Mouse (Mus musculus): ENCODE measurements around the gene Zfp365. TPM values are rescaled to one million over a fixed set of nuclear protein-coding genes. Genes with fewer than 3 reads are reported as not detected.

The Zfp365 gene
- polyA plus RNA-seq, 1 experiment from 2014 or later: 0.88 TPM

DNA sequence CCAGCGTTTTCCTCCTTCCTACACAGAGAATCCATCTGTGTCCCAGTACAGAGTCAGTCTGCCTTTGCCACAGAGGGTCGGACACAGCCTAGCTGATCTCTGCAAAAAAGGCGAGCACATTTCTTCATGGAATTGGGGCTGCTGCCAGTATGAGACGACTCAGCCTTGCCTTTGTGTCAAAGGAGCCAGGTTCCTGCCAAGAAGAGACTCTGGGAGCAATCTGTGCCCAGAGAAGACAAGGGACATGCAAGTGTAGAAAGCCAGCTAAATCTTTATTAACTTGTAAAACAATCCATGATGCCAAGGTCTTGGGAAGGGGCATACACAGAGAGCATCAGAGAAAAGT is 54.9 kb downstream of the Zfp365 start:
- DNase-seq (ENCODE audit: low spot score): no peak
- no peak overlapping the region for H3K27ac ChIP-seq

DNA sequence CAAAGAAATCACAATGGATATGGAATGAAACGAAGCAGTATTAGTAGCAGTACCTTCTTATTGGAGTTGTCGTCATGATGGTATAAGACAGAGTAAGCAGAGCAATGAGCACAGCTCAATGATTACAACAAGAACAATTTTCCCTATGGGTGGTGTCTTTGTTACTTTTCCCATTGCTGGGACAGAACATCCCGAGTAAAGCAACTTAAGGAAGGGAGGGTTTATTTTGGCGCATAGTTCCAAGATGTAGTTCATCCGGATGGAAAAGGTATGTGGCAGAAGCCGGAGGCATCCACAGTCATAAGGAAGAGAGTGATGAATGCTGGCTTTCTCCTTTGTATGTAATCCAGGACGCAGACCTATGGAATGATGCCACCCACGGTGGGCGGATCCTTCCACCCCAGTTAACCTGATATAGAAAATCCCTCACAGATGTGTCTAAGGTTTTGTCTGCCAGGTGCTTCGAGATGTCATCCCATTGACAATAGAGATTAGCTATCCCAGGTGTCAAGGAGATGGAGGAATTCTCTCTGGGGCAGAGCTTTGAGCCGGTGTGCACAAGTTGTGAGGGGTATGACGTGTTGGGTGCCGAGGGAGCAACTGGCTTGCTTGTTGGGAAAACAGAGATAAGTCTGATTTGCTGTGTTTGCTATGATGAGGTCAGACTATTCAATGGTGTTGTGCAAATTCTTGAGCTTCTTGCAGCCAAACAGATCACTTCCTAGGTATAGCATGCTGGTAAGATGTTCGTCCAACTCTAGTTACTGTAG is 55.5 kb downstream of the Zfp365 start:
- no peaks in the 10 kb centered on the region for H3K36me3 ChIP-seq
- 88% methylated on average over 14 of the region's 14 CpGs for WGBS
- peaks cover 4% of the 10 kb centered on the region; the same call in 1 of the 2 replicates for H3K4me1 ChIP-seq
- H3K27me3 ChIP-seq (ENCODE audit: insufficient read depth, poor library complexity, severe bottlenecking): no peaks in the 10 kb centered on the region
- no peak overlapping the region for H3K27ac ChIP-seq
- no peak overlapping the region for H3K4me3 ChIP-seq
- no peak for DNase-seq (ENCODE audit: low spot score)
- H3K9me3 ChIP-seq: no peaks in the 10 kb centered on the region

More for the DNA sequence above, 54.9 kb downstream of the Zfp365 start:
- H3K36me3 ChIP-seq: no peaks in the 10 kb centered on the region
- WGBS: 76% methylated on average over 4 of the region's 4 CpGs
- no peaks in the 10 kb centered on the region for H3K9me3 ChIP-seq
- H3K4me3 ChIP-seq: no peak overlapping the region
- peaks cover 4% of the 10 kb centered on the region; the same call in 1 of the 2 replicates for H3K4me1 ChIP-seq
- no peaks in the 10 kb centered on the region for H3K27me3 ChIP-seq (ENCODE audit: insufficient read depth, poor library complexity, severe bottlenecking)

DNA sequence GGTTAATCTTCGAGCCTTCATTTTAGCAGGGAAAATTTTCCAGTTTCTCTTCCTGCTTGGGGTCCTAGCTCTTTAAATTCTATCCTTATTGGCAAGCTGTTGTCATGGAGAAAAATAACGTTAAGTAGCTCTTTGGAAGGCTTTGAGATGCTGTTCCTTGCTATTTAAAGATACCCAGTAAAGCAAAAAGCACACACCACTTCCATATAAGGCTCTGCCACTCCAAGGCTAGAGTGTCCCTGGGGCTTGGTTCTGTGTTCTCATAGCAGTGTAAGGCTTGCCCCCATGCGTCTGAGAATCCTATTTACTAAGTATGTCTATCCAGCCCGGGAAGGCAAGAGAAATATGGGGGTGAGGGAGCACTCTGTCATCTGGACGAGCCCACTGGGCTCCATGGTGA is 56.7 kb downstream of the Zfp365 start:
- DNase-seq (ENCODE audit: low spot score): no peak
- WGBS: 56% methylated on average over 5 of the region's 5 CpGs

DNA sequence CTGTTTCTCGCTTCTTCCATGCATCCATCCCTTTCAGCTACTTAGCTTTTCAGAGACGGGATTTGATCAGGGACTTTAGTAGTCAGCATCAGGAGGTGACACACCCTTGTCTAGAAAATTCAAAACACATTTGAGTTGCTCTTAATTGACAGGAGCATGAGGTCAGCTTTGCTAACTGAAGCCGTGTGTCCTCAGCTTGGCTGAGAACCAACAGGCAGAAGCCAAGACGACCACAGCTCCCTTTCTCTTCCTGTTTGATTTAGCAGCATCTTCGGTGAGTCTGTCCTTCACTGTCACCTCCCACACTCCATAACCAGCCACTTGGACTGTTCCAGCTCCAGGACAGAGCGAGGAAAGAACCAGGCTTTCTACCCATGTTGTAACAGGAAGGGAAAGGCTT is 60.1 kb downstream of the Zfp365 start:
- H3K4me3 ChIP-seq: no peak overlapping the region
- no peak for DNase-seq (ENCODE audit: low spot score)
- H3K27ac ChIP-seq: no peak overlapping the region
- H3K9me3 ChIP-seq: no peaks in the 10 kb centered on the region
- H3K27me3 ChIP-seq (ENCODE audit: insufficient read depth, poor library complexity, severe bottlenecking): no peaks in the 10 kb centered on the region
- no peaks in the 10 kb centered on the region for H3K36me3 ChIP-seq
- 71% methylated on average over 6 of the region's 6 CpGs for WGBS
- H3K4me1 ChIP-seq: peaks cover 4% of the 10 kb centered on the region; the same call in 1 of the 2 replicates

More for the DNA sequence above, 56.7 kb downstream of the Zfp365 start:
- peak overlapping the region; percentile 62 for H3K27ac ChIP-seq
- H3K27me3 ChIP-seq (ENCODE audit: insufficient read depth, poor library complexity, severe bottlenecking): no peaks in the 10 kb centered on the region
- H3K4me1 ChIP-seq: peaks cover 4% of the 10 kb centered on the region; the same call in 1 of the 2 replicates
- H3K36me3 ChIP-seq: no peaks in the 10 kb centered on the region
- H3K9me3 ChIP-seq: no peaks in the 10 kb centered on the region
- no peak overlapping the region for H3K4me3 ChIP-seq

DNA sequence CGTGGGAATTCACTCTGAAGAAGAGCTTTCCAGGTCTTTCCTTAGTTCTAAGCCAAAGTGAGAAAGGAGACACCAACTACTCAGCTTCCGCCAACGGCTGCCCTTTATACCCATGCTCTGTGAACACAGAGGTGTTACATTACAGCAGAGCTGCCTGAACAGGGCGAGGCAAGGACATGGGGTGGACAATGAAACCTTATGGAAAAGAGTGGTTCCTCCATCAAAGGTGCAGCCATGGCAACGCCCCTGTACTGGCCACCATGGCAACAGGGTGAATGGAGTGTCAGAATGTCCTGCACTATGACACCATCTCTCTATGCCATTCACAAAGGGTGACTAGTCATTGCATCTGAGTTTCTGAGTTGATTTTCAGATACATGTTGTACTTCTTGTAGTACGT is 61.4 kb downstream of the Zfp365 start:
- DNase-seq (ENCODE audit: low spot score): no peak
- no peaks in the 10 kb centered on the region for H3K36me3 ChIP-seq
- H3K4me3 ChIP-seq: no peak overlapping the region
- no peaks in the 10 kb centered on the region for H3K9me3 ChIP-seq
- H3K27ac ChIP-seq: no peak overlapping the region
- H3K4me1 ChIP-seq: peaks cover 3% of the 10 kb centered on the region; the same call in 1 of the 2 replicates
- no peaks in the 10 kb centered on the region for H3K27me3 ChIP-seq (ENCODE audit: insufficient read depth, poor library complexity, severe bottlenecking)
- 78% methylated on average over 6 of the region's 6 CpGs for WGBS

DNA sequence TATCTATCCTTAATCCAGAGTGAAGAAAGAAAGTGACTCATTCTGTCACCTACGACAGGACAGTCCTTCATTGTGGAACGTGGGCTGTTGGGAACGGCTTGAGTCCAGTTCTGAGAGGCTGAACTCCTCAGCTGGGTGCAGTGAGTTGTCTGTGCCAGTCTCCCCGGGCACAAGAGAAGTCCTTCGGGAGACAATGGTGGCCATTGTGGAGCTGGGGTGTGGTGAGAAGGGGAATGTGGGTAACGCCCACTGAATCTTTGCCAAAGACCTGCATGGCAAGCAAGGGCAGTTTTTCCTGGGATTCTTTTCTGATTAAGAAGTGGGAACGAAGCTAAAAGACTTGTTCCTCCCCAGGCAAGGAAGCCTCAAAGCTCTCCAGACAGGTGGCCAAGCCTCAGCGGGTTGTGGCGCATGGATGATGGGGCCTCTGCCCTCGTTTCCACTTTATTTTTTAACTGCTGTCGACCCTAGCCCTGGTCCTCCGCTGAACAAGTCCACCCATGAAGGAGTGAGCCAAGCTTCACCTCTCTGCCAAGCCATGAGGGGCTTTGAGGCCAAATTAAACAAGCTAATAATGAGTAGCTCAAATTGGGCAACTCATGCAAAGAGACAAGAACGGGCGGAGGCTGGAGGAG is 66.3 kb downstream of the Zfp365 start:
- H3K36me3 ChIP-seq: no peaks in the 10 kb centered on the region
- DNase-seq (ENCODE audit: low spot score): no peak
- WGBS: 78% methylated on average over 14 of the region's 14 CpGs

DNA sequence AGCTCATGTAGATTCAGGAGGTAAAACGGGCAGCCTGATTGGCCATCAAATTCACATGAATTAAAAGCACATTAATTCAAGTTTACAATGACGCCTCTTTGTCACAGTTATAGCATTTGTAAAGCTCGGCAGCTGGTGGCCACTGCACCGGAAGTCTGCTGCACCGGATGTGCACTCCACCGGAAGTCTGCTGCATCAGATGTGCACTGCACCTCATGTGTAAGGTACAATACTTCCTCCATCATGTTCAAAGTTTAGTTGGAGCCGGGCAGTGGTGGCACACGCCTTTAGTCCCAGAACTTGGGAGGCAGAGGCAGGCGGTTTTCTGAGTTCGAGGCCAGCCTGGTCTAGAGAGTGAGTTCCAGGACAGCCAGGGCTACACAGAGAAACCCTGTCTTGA is 70.9 kb downstream of the Zfp365 start:
- 86% methylated on average over 10 of the region's 10 CpGs for WGBS
- DNase-seq (ENCODE audit: low spot score): no peak
- no peaks in the 10 kb centered on the region for H3K27me3 ChIP-seq (ENCODE audit: insufficient read depth, poor library complexity, severe bottlenecking)

More for the DNA sequence above, 66.3 kb downstream of the Zfp365 start:
- H3K27me3 ChIP-seq (ENCODE audit: insufficient read depth, poor library complexity, severe bottlenecking): no peaks in the 10 kb centered on the region
- no peaks in the 10 kb centered on the region for H3K9me3 ChIP-seq
- H3K27ac ChIP-seq: no peak overlapping the region
- H3K4me3 ChIP-seq: no peak overlapping the region
- no peaks in the 10 kb centered on the region for H3K4me1 ChIP-seq

DNA sequence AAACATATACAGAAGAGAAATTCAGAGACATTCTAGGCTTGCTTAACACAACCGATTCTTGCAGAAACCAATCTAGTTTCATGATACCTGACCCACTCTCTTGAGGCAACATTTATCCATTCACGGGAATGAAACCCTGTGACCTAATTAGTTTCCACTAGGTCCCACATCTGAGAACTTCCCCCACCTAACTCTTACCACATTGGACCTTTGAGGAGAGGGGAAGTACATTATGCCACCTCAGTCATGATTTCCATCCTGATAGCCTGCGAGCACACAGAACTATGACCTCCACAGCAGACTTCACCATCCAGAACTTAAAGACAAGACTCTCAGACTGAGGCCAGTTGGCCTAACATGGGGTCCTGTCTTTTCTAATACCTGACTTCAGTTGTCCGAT is 71.7 kb downstream of the Zfp365 start:
- DNase-seq (ENCODE audit: low spot score): no peak
- H3K4me1 ChIP-seq: no peaks in the 10 kb centered on the region
- no peaks in the 10 kb centered on the region for H3K36me3 ChIP-seq
- H3K27ac ChIP-seq: no peak overlapping the region
- H3K27me3 ChIP-seq (ENCODE audit: insufficient read depth, poor library complexity, severe bottlenecking): no peaks in the 10 kb centered on the region
- WGBS: 87% methylated on average over 4 of the region's 4 CpGs
- H3K9me3 ChIP-seq: no peaks in the 10 kb centered on the region
- H3K4me3 ChIP-seq: no peak overlapping the region

More for the DNA sequence above, 70.9 kb downstream of the Zfp365 start:
- H3K9me3 ChIP-seq: no peaks in the 10 kb centered on the region
- H3K27ac ChIP-seq: no peak overlapping the region
- no peaks in the 10 kb centered on the region for H3K4me1 ChIP-seq
- no peaks in the 10 kb centered on the region for H3K36me3 ChIP-seq
- H3K4me3 ChIP-seq: no peak overlapping the region

DNA sequence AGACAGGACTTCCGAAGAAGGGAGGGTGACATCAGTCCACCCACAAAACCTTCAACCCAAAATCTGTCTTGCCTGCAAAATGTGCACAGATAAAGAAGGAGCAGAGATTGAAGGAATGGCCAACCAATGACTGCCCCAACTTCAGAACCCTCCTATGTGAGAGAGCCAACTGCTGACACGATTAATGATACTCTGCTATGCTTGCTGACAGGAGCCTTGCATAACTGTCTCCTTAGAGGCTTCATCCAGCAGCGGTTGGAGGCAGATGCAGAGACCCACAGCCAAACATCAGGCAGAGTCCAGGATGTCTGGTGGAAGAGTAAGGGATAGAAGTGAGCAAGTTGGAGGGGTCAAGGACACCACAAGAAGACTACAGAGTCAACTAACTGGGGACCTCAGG is 73.3 kb downstream of the Zfp365 start:
- DNase-seq (ENCODE audit: low spot score): no peak
- 65% methylated on average over 3 of the region's 3 CpGs for WGBS
- no peaks in the 10 kb centered on the region for H3K36me3 ChIP-seq
- no peak overlapping the region for H3K4me3 ChIP-seq
- H3K27ac ChIP-seq: no peak overlapping the region
- H3K27me3 ChIP-seq (ENCODE audit: insufficient read depth, poor library complexity, severe bottlenecking): no peaks in the 10 kb centered on the region
- H3K9me3 ChIP-seq: no peaks in the 10 kb centered on the region
- no peaks in the 10 kb centered on the region for H3K4me1 ChIP-seq

DNA sequence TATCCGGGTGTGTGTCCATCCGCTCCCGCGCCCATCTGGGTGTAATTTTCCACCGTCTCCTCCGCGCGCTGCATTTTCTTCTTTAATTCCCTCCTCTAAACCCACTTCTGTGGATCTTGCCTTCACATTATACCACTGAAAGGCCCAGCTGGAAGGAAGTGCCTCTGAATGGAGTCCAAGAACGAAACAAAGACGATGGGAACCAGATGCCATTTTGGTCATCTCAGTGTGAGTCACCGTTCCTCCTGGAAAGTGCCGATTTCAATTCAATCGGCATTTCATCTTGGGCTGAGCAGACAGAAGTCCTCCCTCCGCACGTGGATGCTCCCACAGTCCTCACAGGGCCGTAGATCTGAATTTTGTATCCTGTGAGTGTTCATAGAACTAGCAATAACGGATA is 76.0 kb downstream of the Zfp365 start:
- whole genome bisulfite sequencing: 90% methylated on average over 17 of the region's 17 CpGs
- Histone ChIP-seq H3K27ac (no peak overlapping the region), H3K4me1 (no peaks in the 10 kb centered on the region), H3K9me3 (no peaks in the 10 kb centered on the region), H3K36me3 (no peaks in the 10 kb centered on the region), H3K4me3 (no peak overlapping the region), H3K27me3 (ENCODE audit: insufficient read depth, poor library complexity, severe bottlenecking) (no peaks in the 10 kb centered on the region)
- DNase-seq (ENCODE audit: low spot score): no peak

Other genes starting within 250 kb of the Zfp365 start
- 6.8 and 7.1 TPM in 2 replicates for gene Rtkn2, start 66.9 kb upstream of the Zfp365 start, polyA plus RNA-seq (2016; fragmentation: Nextera tagmentation; extraction: Ambion mirVana)